Mouse (Mus musculus) lung, postnatal 36 days (tissue): ENCODE data around the gene Acot9.

Experiments used
- DNase-seq: peaks from one replicate; pipeline ENCODE4 v3.0.0; 2022; ENCODE audit warnings: mixed read lengths

Gene Acot9

GRCm38 (mm10) chrX:155262235-155262914, at the start of gene Acot9:
Gene Acot9, plus strand, starts transcription at chrX:155262443.
- DNase-seq, result peak; percentile 94

- peak; percentile 56 for DNase-seq
Measured at GRCm38 (mm10) chrX:155214291-155215136, 47.7 kb upstream of the Acot9 start.

GRCm38 (mm10) chrX:155215501-155216248, 46.6 kb upstream of the Acot9 start:
- peak; percentile 19 for DNase-seq

- DNase-seq, result peak; percentile 97
Measured at GRCm38 (mm10) chrX:155216271-155216670, 46.0 kb upstream of the Acot9 start, which contains the start of gene Sat1. Gene Sat1, minus strand, starts transcription at chrX:155216449.

- peak; percentile 50 for DNase-seq
Measured at GRCm38 (mm10) chrX:155218277-155218676, 44.0 kb upstream of the Acot9 start.

- no peak for DNase-seq
Measured at GRCm38 (mm10) chrX:155256856-155257255, 5.4 kb upstream of the Acot9 start.

GRCm38 (mm10) chrX:155262915-155263252, 641 bp downstream of the Acot9 start:
- DNase-seq, result no peak

- peak; percentile 14 for DNase-seq
Measured at GRCm38 (mm10) chrX:155278483-155278882, 16.2 kb downstream of the Acot9 start.

GRCm38 (mm10) chrX:155280427-155281044, 18.3 kb downstream of the Acot9 start:
- no peak for DNase-seq

GRCm38 (mm10) chrX:155306390-155306789, 44.1 kb downstream of the Acot9 start:
- DNase-seq, result peak; percentile 18

- DNase-seq, result peak; percentile 54
Measured at GRCm38 (mm10) chrX:155318005-155318404, 55.8 kb downstream of the Acot9 start.

- DNase-seq, result no peak
Measured at GRCm38 (mm10) chrX:155337567-155337904, 75.3 kb downstream of the Acot9 start.

GRCm38 (mm10) chrX:155337905-155338721, 75.9 kb downstream of the Acot9 start:
- peak; percentile 82 for DNase-seq

- DNase-seq, result no peak
Measured at GRCm38 (mm10) chrX:155340654-155341053, 78.4 kb downstream of the Acot9 start, which contains the start of gene Prdx4. Gene Prdx4, minus strand, starts transcription at chrX:155340754.

GRCm38 (mm10) chrX:155346249-155346648, 84.0 kb downstream of the Acot9 start:
- no peak for DNase-seq
